Mouse (Mus musculus): ENCODE results near the gene Heyl. TPM values are rescaled to one million over a fixed set of nuclear protein-coding genes. Genes with fewer than 3 reads are reported as not detected.

Gene Heyl
- polyA plus RNA-seq, 1 experiment from 2014 or later: 2.5 TPM

GRCm38 (mm10) chr4:123296148-123296534 lies 62.8 kb downstream of the Heyl start:
- Histone ChIP-seq H3K27me3 (replicated peaks; ENCODE audit: control insufficient read depth, insufficient read depth, low read length) (no peaks in the 10 kb centered on the region), H3K36me3 (ENCODE audit: control insufficient read depth, insufficient read depth, low read length) (peaks cover 89% of the 10 kb centered on the region), H3K4me3 (ENCODE audit: low read depth, low read length) (no peak overlapping the region), H3K27ac (ENCODE audit: low read depth, low read length) (no peak overlapping the region), H3K4me2 (no peak overlapping the region), H3K9me3 (ENCODE audit: control insufficient read depth, low read length) (no peaks in the 10 kb centered on the region), H3K4me1 (replicated peaks; ENCODE audit: control insufficient read depth, insufficient read depth, low read length) (no peaks in the 10 kb centered on the region), H3K9ac (ENCODE audit: low read depth, low read length) (no peak overlapping the region)
- WGBS: 90% methylated on average over 5 of the region's 5 CpGs
- ATAC-seq (replicated peaks; ENCODE audit: low FRiP score) (no peak), DNase-seq (ENCODE audit: low spot score) (no peak)

DNA sequence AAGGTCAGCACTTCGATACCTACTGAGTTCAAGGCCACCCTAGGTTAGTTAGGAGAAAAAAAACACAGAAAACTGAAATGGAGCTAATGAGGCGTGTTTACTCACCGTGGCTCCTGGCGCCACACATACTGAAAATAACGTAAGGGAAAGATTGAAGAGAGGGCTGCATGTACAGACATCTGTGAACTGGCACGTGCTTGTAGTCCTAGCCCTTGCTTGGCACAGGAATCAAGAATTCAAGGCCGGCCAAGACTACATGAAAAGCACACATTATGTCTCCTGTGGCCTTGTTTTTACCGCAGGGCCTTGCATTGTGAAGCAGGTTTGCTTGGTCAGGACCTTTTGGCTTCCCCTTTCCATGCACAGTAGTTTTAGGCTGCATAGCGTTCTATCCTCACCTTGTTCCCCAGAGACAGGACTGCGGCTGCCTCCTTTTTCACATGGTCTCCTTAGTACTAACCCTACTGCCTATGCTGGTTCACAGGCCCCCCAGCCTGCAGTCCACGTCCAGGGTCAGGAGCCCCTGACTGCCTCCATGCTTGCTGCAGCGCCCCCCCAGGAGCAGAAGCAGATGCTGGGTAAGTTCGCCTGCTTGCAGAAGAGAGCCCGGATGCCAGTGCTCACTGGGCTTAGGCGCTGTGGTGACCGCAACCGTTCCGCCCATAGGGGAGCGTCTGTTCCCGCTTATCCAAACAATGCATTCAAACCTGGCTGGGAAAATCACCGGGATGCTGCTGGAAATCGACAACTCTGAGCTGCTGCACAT lies 64.0 kb downstream of the Heyl start:
- H3K27me3 ChIP-seq (replicated peaks; ENCODE audit: control insufficient read depth, insufficient read depth, low read length): no peaks in the 10 kb centered on the region
- H3K4me2 ChIP-seq: no peak overlapping the region
- H3K9ac ChIP-seq (ENCODE audit: low read depth, low read length): no peak overlapping the region
- no peak overlapping the region for H3K4me3 ChIP-seq (ENCODE audit: low read depth, low read length)
- no peaks in the 10 kb centered on the region for H3K4me1 ChIP-seq (replicated peaks; ENCODE audit: control insufficient read depth, insufficient read depth, low read length)
- no peak for ATAC-seq (replicated peaks; ENCODE audit: low FRiP score)
- H3K36me3 ChIP-seq (ENCODE audit: control insufficient read depth, insufficient read depth, low read length): peaks cover 81% of the 10 kb centered on the region
- H3K27ac ChIP-seq (ENCODE audit: low read depth, low read length): no peak overlapping the region
- H3K9me3 ChIP-seq (ENCODE audit: control insufficient read depth, low read length): no peaks in the 10 kb centered on the region
- 93% methylated on average over 22 of the region's 22 CpGs for WGBS
- no peak for DNase-seq (ENCODE audit: low spot score)

- Histone ChIP-seq H3K4me3 (ENCODE audit: low read depth, low read length) (no peak overlapping the region), H3K4me1 (replicated peaks; ENCODE audit: control insufficient read depth, insufficient read depth, low read length) (no peaks in the 10 kb centered on the region), H3K36me3 (ENCODE audit: control insufficient read depth, insufficient read depth, low read length) (peaks cover 81% of the 10 kb centered on the region), H3K4me2 (no peak overlapping the region), H3K27ac (ENCODE audit: low read depth, low read length) (no peak overlapping the region), H3K9ac (ENCODE audit: low read depth, low read length) (no peak overlapping the region), H3K27me3 (replicated peaks; ENCODE audit: control insufficient read depth, insufficient read depth, low read length) (no peaks in the 10 kb centered on the region), H3K9me3 (ENCODE audit: control insufficient read depth, low read length) (no peaks in the 10 kb centered on the region)
- ATAC-seq (replicated peaks; ENCODE audit: low FRiP score) (no peak), DNase-seq (ENCODE audit: low spot score) (no peak)
- WGBS: 87% methylated on average over 4 of the region's 4 CpGs
Measured at GRCm38 (mm10) chr4:123298226-123298625, 64.9 kb downstream of the Heyl start.

DNA sequence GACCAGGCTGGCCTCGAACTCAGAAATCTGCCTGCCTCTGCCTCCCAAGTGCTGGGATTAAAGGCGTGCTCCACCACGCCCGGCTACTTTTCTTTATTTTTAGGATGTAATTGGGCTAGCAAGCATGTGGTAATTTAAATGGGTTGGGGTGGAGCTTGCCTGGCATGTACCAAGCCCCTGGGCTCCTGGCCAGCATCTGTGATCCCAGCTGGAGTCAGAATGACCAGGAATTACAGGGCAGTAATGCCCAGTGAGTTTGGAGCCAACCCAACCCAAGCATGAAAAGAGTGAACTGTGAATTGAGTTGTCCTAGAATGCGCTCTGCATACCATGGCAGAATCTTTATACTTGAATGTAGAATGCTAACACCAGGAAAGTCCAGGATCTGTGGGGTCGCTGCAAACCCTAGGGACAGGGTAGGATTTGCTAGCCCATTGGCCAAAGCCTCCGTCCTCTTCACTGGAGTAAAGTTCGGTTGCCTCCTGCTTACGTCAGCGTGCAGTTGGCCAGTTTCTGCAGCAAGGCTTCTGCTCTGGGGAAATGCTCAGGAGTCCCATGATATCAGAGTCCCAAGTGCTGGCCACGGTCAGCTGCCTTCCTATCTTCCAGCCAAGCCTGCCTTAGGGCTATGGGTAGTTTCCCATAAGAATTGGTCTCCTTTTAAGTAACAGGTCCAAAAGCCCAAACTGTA lies 65.8 kb downstream of the Heyl start:
- H3K27ac ChIP-seq (ENCODE audit: low read depth, low read length): no peak overlapping the region
- H3K27me3 ChIP-seq (replicated peaks; ENCODE audit: control insufficient read depth, insufficient read depth, low read length): no peaks in the 10 kb centered on the region
- no peak overlapping the region for H3K9ac ChIP-seq (ENCODE audit: low read depth, low read length)
- H3K4me2 ChIP-seq: no peak overlapping the region
- ATAC-seq (replicated peaks; ENCODE audit: low FRiP score) (no peak), DNase-seq (ENCODE audit: low spot score) (no peak)
- H3K9me3 ChIP-seq (ENCODE audit: control insufficient read depth, low read length): peaks cover 5% of the 10 kb centered on the region; the same call in 1 of the 2 replicates
- no peaks in the 10 kb centered on the region for H3K4me1 ChIP-seq (replicated peaks; ENCODE audit: control insufficient read depth, insufficient read depth, low read length)
- H3K36me3 ChIP-seq (ENCODE audit: control insufficient read depth, insufficient read depth, low read length): peaks cover 82% of the 10 kb centered on the region
- 91% methylated on average over 11 of the region's 11 CpGs for WGBS
- H3K4me3 ChIP-seq (ENCODE audit: low read depth, low read length): no peak overlapping the region

Other genes starting within 250 kb of the Heyl start
- 3.1 and 4.0 TPM in 2 replicates for gene Mycl, start 237.9 kb upstream of the Heyl start, polyA plus RNA-seq (2014; fragmentation: Nextera tagmentation; extraction: Ambion mirVana)
- gene Trit1, start 217.0 kb upstream of the Heyl start, polyA plus RNA-seq (2014; fragmentation: Nextera tagmentation; extraction: Ambion mirVana): 17.2 and 17.5 TPM in 2 replicates
- 1.7 and 2.2 TPM in 2 replicates for gene Bmp8b, start 128.4 kb upstream of the Heyl start, polyA plus RNA-seq (2014; fragmentation: Nextera tagmentation; extraction: Ambion mirVana)
- not detected in 2 replicates for gene Oxct2b, start 117.3 kb upstream of the Heyl start, polyA plus RNA-seq (2014; fragmentation: Nextera tagmentation; extraction: Ambion mirVana)
- gene Ppie, start 93.6 kb upstream of the Heyl start, polyA plus RNA-seq (2014; fragmentation: Nextera tagmentation; extraction: Ambion mirVana): 108 and 110 TPM in 2 replicates
- 0.32 and 0.48 TPM in 2 replicates for gene Hpcal4, start 50.3 kb upstream of the Heyl start, polyA plus RNA-seq (2014; fragmentation: Nextera tagmentation; extraction: Ambion mirVana)
- not detected in 2 replicates for gene Nt5c1a, start 32.1 kb upstream of the Heyl start, polyA plus RNA-seq (2014; fragmentation: Nextera tagmentation; extraction: Ambion mirVana)
- 119 and 147 TPM in 2 replicates for gene Pabpc4, start 28.8 kb downstream of the Heyl start, polyA plus RNA-seq (2014; fragmentation: Nextera tagmentation; extraction: Ambion mirVana)
- gene Oxct2a, start 90.1 kb downstream of the Heyl start, polyA plus RNA-seq (2014; fragmentation: Nextera tagmentation; extraction: Ambion mirVana): 0.18 TPM in 1 of 2 replicates, not detected in the other
- gene Bmp8a, start 109.7 kb downstream of the Heyl start, polyA plus RNA-seq (2014; fragmentation: Nextera tagmentation; extraction: Ambion mirVana): 0.42 and 0.63 TPM in 2 replicates